Mouse (Mus musculus): ENCODE measurements around the gene Oca2. TPM values are rescaled to one million over a fixed set of nuclear protein-coding genes. Genes with fewer than 3 reads are reported as not detected.

The Oca2 gene
- 9.9 TPM for polyA plus RNA-seq (2014; fragmentation: Illumina TruSeq; extraction: RNeasy Lipid Tissue Mini Kit (QIAGEN cat#74804))

DNA sequence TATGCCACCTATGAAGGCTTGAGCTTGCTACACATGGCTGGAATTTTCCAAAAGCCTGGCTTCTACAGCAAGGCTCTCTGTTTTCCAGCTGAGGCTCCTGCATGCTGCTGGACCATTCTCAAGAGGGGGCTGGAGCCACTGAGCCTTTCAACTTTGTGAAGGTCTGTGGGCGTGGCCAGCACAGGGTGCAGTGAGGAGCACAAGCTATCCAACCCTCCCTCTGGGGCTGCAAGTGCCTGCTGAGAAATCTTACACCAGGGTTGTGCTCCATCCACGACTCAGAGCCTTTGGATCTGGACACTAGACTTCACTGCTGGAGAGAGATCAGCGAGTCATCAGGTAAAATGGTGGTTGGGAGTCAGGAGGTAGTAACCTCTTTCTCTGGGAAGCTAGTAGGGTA, at the start of gene Oca2:
Gene Oca2, plus strand, starts transcription at position 218 of the 400 bp plus-strand sequence.

Other genes with a start within 250 kb of the Oca2 start
- gene Nipa1, start 219.8 kb upstream of the Oca2 start, polyA plus RNA-seq (2014; fragmentation: Illumina TruSeq; extraction: RNeasy Lipid Tissue Mini Kit (QIAGEN cat#74804)): 26.2 TPM
- 48.3 TPM for gene Herc2, start 189.6 kb upstream of the Oca2 start, polyA plus RNA-seq (2014; fragmentation: Illumina TruSeq; extraction: RNeasy Lipid Tissue Mini Kit (QIAGEN cat#74804))